Mouse (Mus musculus): ENCODE results near the gene Mapkapk5. TPM values are rescaled to one million over a fixed set of nuclear protein-coding genes. Genes with fewer than 3 reads are reported as not detected.
"Not testable (repeated sequence)": the region's sequence is repeated elsewhere in the genome, so short reads cannot be mapped to it uniquely, and the experiment has no call there.

Mapkapk5 gene
- total and polyA plus RNA-seq, 3 experiments, result 66.3 to 74.8 TPM; not detected in 1

DNA sequence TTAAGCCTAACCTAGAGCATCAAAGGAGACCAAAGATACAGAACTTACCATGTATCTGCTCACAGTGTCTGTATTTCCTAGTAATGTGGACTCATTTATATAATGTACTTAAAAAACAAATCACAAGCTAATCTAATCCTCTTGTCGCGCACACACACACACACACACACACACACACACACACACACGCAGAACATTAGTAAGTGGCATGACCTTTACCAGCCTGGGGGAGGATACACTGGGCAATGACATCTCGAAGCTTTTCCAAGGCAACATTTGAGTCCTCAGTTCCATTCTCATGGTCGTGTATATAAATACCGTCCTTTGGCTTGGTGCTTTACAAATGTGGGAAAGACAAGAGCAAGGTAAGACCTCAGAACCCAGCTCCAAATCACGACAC is 19.2 kb downstream of the Mapkapk5 start:
- H3K9me3 ChIP-seq (replicated peaks; ENCODE audit: insufficient read depth, low read length), result no peaks in the 10 kb centered on the region
- no peak for DNase-seq (ENCODE audit: low read depth, low spot score)
- H3K27me3 ChIP-seq (ENCODE audit: control insufficient read depth in 1 of 2, insufficient read depth in 2 of 2, low read length in 2 of 2), result no peaks in the 10 kb centered on the region
- H3K79me2 ChIP-seq (ENCODE audit: control insufficient read depth, insufficient read depth, low read length, poor library complexity), result no peaks in the 10 kb centered on the region
- no peak overlapping the region for H3K9ac ChIP-seq (ENCODE audit: control insufficient read depth, low read depth, low read length, poor library complexity, severe bottlenecking)
- H3K4me1 ChIP-seq (ENCODE audit: control insufficient read depth in 1 of 2, insufficient read depth in 2 of 2, low read length in 2 of 2), result no peaks in the 10 kb centered on the region
- H3K4me3 ChIP-seq (ENCODE audit: control insufficient read depth in 1 of 2, insufficient read depth in 1 of 2, low read depth in 2 of 2, low read length in 2 of 2), result no peak overlapping the region
- H3K36me3 ChIP-seq (ENCODE audit: control insufficient read depth in 1 of 2, insufficient read depth in 2 of 2, low read length in 2 of 2), result peaks cover 0 to 14% of the 10 kb centered on the region in 2 experiments; a peak in 2 of 4 replicates
- TF ChIP-seq MYC (IDR thresholded peaks at IDR 0.05; ENCODE audit: low read depth, low read length), result no peak
- TF ChIP-seq ETS1 (IDR thresholded peaks at IDR 0.05; ENCODE audit: low read depth, low read length), result no peak
- no peak for TF ChIP-seq MXI1 (IDR thresholded peaks at IDR 0.05; ENCODE audit: low read depth, low read length)
- no peak for TF ChIP-seq SMC3 (IDR thresholded peaks at IDR 0.05; ENCODE audit: low read depth, low read length)
- no peak for TF ChIP-seq SIN3A (IDR thresholded peaks at IDR 0.05; ENCODE audit: low read length)
- no peak for TF ChIP-seq UBTF (IDR thresholded peaks at IDR 0.05; ENCODE audit: borderline replicate concordance, insufficient read depth, low read depth, low read length)
- TF ChIP-seq BHLHE40 (IDR thresholded peaks at IDR 0.05; ENCODE audit: borderline replicate concordance, low read depth, low read length), result no peak
- no peak for TF ChIP-seq EP300 (IDR thresholded peaks at IDR 0.05; ENCODE audit: low read depth in 1 of 2, low read length in 2 of 2)
- no peak for TF ChIP-seq TCF12 (IDR thresholded peaks at IDR 0.05; ENCODE audit: low read depth, low read length)
- no peak for TF ChIP-seq ZKSCAN1 (IDR thresholded peaks at IDR 0.05; ENCODE audit: low read depth, low read length)
- no peak for TF ChIP-seq ZNF384 (IDR thresholded peaks at IDR 0.05; ENCODE audit: low read depth, low read length)
- no peak overlapping the region for H3K27ac ChIP-seq (ENCODE audit: control insufficient read depth, low read depth, low read length)

- no peak for DNase-seq (ENCODE audit: low read depth, low spot score)
- no peak overlapping the region for H3K9ac ChIP-seq (ENCODE audit: control insufficient read depth, low read depth, low read length, poor library complexity, severe bottlenecking)
- H3K79me2 ChIP-seq (ENCODE audit: control insufficient read depth, insufficient read depth, low read length, poor library complexity), result no peaks in the 10 kb centered on the region
- no peak overlapping the region for H3K27ac ChIP-seq (ENCODE audit: control insufficient read depth, low read depth, low read length)
- no peaks in the 10 kb centered on the region for H3K9me3 ChIP-seq (replicated peaks; ENCODE audit: insufficient read depth, low read length)
- H3K27me3 ChIP-seq (ENCODE audit: control insufficient read depth in 1 of 2, insufficient read depth in 2 of 2, low read length in 2 of 2), result no peaks in the 10 kb centered on the region
- H3K4me1 ChIP-seq (ENCODE audit: control insufficient read depth in 1 of 2, insufficient read depth in 2 of 2, low read length in 2 of 2), result no peaks in the 10 kb centered on the region
- TF ChIP-seq CHD2 (IDR thresholded peaks at IDR 0.05; ENCODE audit: low read length), result no peak
- TF ChIP-seq HCFC1 (IDR thresholded peaks at IDR 0.05; ENCODE audit: low read depth, low read length), result no peak
- TF ChIP-seq BHLHE40 (IDR thresholded peaks at IDR 0.05; ENCODE audit: borderline replicate concordance, low read depth, low read length), result no peak
- TF ChIP-seq MAFK (IDR thresholded peaks at IDR 0.05; ENCODE audit: borderline replicate concordance, low read depth, low read length), result no peak
- TF ChIP-seq RCOR1 (IDR thresholded peaks at IDR 0.05; ENCODE audit: low read depth, low read length), result no peak
- TF ChIP-seq POLR2AphosphoS2 (IDR thresholded peaks at IDR 0.05; ENCODE audit: low read length), result no peak
- TF ChIP-seq POLR2A (IDR thresholded peaks at IDR 0.05; ENCODE audit: control insufficient read depth in 1 of 2, insufficient read depth in 1 of 2, low read depth in 1 of 2, low read length in 2 of 2, poor library complexity in 1 of 2), result no peak
- TF ChIP-seq GABPA (IDR thresholded peaks at IDR 0.05; ENCODE audit: low read depth, low read length), result no peak
- TF ChIP-seq CHD1 (IDR thresholded peaks at IDR 0.05; ENCODE audit: low read depth, low read length), result no peak
- TF ChIP-seq USF1 (IDR thresholded peaks at IDR 0.05; ENCODE audit: low read depth, low read length), result no peak
- no peak for TF ChIP-seq ZMIZ1 (IDR thresholded peaks at IDR 0.05; ENCODE audit: low read depth, low read length)
- TF ChIP-seq MAZ (IDR thresholded peaks at IDR 0.05; ENCODE audit: low read depth, low read length), result no peak
- TF ChIP-seq TCF12 (IDR thresholded peaks at IDR 0.05; ENCODE audit: low read depth, low read length), result no peak
- TF ChIP-seq ZC3H11A (IDR thresholded peaks at IDR 0.05; ENCODE audit: low read depth, low read length), result no peak
- TF ChIP-seq MXI1 (IDR thresholded peaks at IDR 0.05; ENCODE audit: low read depth, low read length), result no peak
- no peak for TF ChIP-seq JUND (IDR thresholded peaks at IDR 0.05; ENCODE audit: low read depth, low read length)
- no peak for TF ChIP-seq E2F4 (IDR thresholded peaks at IDR 0.05; ENCODE audit: borderline replicate concordance, low read depth, low read length)
- TF ChIP-seq GATA1 (IDR thresholded peaks at IDR 0.05; ENCODE audit: low read depth, low read length), result no peak
- H3K4me3 ChIP-seq (ENCODE audit: control insufficient read depth in 1 of 2, insufficient read depth in 1 of 2, low read depth in 2 of 2, low read length in 2 of 2), result no peak overlapping the region
- peaks cover 0 to 14% of the 10 kb centered on the region in 2 experiments; a peak in 2 of 4 replicates for H3K36me3 ChIP-seq (ENCODE audit: control insufficient read depth in 1 of 2, insufficient read depth in 2 of 2, low read length in 2 of 2)
These were observed 19.8 kb downstream of the Mapkapk5 start for GRCm38 (mm10) chr5:121525774-121526450.

DNA sequence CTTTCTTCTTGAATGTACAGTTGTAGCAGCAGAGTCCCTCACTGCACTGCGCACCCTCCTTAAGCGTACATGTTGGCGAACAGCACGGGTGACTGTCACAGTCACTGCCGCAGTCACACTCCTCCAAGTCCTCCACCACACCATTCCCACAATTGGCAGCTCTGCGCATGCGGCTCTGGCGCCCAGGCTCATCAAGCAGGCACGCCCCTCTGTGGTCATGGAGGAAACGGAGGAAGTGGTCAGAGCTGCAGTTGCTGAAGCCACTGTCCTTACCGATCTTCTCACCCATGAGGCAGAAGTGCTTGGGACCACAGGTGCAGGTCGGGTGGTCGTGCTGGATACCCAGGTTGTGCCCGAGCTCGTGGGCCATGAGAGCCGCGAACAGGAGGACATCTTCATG is 25.9 kb downstream of the Mapkapk5 start:
- not testable (repeated sequence) for H3K4me1 ChIP-seq (ENCODE audit: control insufficient read depth in 1 of 2, insufficient read depth in 2 of 2, low read length in 2 of 2)

More for the DNA sequence above, 25.9 kb downstream of the Mapkapk5 start:
- H3K27ac ChIP-seq (ENCODE audit: control insufficient read depth, low read depth, low read length); H3K79me2 ChIP-seq (ENCODE audit: control insufficient read depth, insufficient read depth, low read length, poor library complexity); H3K9ac ChIP-seq (ENCODE audit: control insufficient read depth, low read depth, low read length, poor library complexity, severe bottlenecking); H3K9me3 ChIP-seq (replicated peaks; ENCODE audit: insufficient read depth, low read length); H3K27me3 ChIP-seq (ENCODE audit: control insufficient read depth in 1 of 2, insufficient read depth in 2 of 2, low read length in 2 of 2); H3K4me3 ChIP-seq (ENCODE audit: control insufficient read depth in 1 of 2, insufficient read depth in 1 of 2, low read depth in 2 of 2, low read length in 2 of 2); DNase-seq (ENCODE audit: low read depth, low spot score); H3K36me3 ChIP-seq (ENCODE audit: control insufficient read depth in 1 of 2, insufficient read depth in 2 of 2, low read length in 2 of 2): not testable (repeated sequence)
